Mouse (Mus musculus): ENCODE measurements around the gene Bcl9.

DNA sequence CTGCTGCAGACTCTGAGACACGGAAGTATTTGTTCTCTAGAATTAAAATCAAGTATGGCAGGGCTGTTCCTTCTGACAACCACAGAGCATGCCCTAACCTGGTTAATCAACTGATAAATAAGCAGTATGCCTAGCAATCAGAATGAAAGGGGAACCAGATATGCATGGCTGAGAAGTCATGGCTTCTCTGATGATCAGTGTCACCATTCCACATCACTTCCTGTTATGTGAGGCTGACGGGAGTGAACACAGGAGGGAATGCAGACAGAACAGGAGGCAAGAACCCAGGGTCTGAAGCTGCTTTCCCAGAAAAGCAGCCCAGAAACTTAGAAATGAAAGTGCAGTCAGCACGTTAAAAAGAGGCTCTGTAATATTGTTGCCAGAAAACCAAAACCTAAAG lies 91.2 kb downstream of the Bcl9 start:
- TF ChIP-seq CTCF (IDR thresholded peaks at IDR 0.05; ENCODE audit: low read depth) (no peak), EP300 (optimal IDR thresholded peaks at IDR 0.05) (no peak)
